Mouse (Mus musculus) liver, adult 2 months (tissue): ENCODE results near the gene Slc13a4. TPM values are rescaled to one million over a fixed set of nuclear protein-coding genes. Genes with fewer than 3 reads are reported as not detected.

Experiments
- DNase-seq: peaks from one replicate; pipeline ENCODE4 v3.0.0-alpha.2; 2011; ENCODE audit warnings: low read depth, low spot score; ENCODE audit errors: extremely low read depth
- H3K27ac ChIP-seq: fragments of 200-500 bp; replicated peaks from 2 replicates; pipeline ENCODE4 v1.5.1; 2012; ENCODE audit warnings: low read depth, mild to moderate bottlenecking, control low read depth, inconsistent platforms, low read length; ENCODE audit not compliant: insufficient read depth
- H3K27me3 ChIP-seq: fragments of 200-500 bp; 2 replicates; pipeline ENCODE4 v1.6.1; 2012; ENCODE audit warnings: mild to moderate bottlenecking, moderate library complexity, low read length, inconsistent platforms; ENCODE audit not compliant: control insufficient read depth, insufficient read depth
- H3K36me3 ChIP-seq: fragments of 200-500 bp; 2 replicates; pipeline ENCODE4 v1.6.1; 2012; ENCODE audit warnings: low read length, inconsistent platforms; ENCODE audit not compliant: control insufficient read depth, insufficient read depth
- H3K4me1 ChIP-seq: fragments of 200-500 bp; 2 replicates; pipeline ENCODE4 v1.6.1; 2011; ENCODE audit warnings: low read length; ENCODE audit not compliant: control insufficient read depth, insufficient read depth
- H3K4me3 ChIP-seq: fragments of 200-500 bp; 2 replicates; pipeline ENCODE4 v1.5.1; 2011; ENCODE audit warnings: low read depth, mild to moderate bottlenecking, control low read depth, low read length, moderate library complexity; ENCODE audit not compliant: insufficient read depth
- H3K79me2 ChIP-seq: fragments of 200-500 bp; 2 replicates; pipeline ENCODE4 v1.6.1; 2012; ENCODE audit warnings: inconsistent platforms, mild to moderate bottlenecking, low read length, moderate library complexity; ENCODE audit not compliant: control insufficient read depth, insufficient read depth
- H3K9ac ChIP-seq: fragments of 200-500 bp; 2 replicates; pipeline ENCODE4 v1.6.1; 2012; ENCODE audit warnings: low read depth, mild to moderate bottlenecking, control low read depth, inconsistent platforms, low read length
- CTCF ChIP-seq: fragments of 200-500 bp; IDR thresholded peaks from 2 replicates; pipeline ENCODE4 v1.5.1; 2011; ENCODE audit warnings: low read depth, low read length, control low read depth
- POLR2A ChIP-seq: fragments of 200-500 bp; IDR thresholded peaks from 2 replicates; pipeline ENCODE4 v1.6.1; 2011; ENCODE audit warnings: low read length, control low read depth; ENCODE audit not compliant: insufficient read depth; ENCODE audit errors: extremely low read depth
- WGBS: fragments of 180-500 bp; shearing (Covaris S2); methylation state at CpG from one replicate; pipeline ENCODE4 v1.1.7; 2018; 5-methylcytosine and 5-hydroxymethylcytosine counted together
- polyA plus RNA-seq: library from polyadenylated mRNA; depleted of rRNA; stranded (reverse); fragments of >200 nt; gene quantifications from 2 replicates; pipeline ENCODE4 v1.2.3, GENCODE M21; 2012; rRNA removed
- total RNA-seq: library from RNA; depleted of rRNA; stranded (reverse); fragments of >200 nt; gene quantifications from 2 replicates; pipeline ENCODE4 v1.2.3, GENCODE M21; 2014; rRNA removed

Slc13a4 gene
- under 0.01 and 0.09 TPM in 2 replicates for total RNA-seq
- polyA plus RNA-seq = 0.06 and 0.10 TPM in 2 replicates

DNA sequence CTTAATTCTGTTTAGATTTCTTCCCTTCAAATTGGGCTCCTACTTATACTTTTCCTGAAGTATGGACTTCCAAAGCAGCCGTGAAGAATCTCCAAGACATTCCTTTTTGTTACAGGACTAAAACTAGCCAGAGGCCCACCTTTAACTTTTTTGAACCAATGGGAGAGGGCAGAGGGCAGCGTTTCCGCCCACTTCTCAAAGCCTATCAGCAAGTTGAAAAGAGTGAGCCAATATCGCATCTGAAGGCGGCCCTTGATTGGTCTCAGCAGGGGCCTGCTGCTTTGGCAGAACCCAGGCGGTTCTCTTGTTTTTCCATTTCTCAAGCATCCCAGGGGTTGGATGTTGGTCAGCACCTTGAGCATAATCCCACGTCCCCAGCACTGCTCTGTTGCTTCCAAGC lies at the start of gene Slc13a4:
Gene Slc13a4, minus strand, starts transcription at position 95 of the 400 bp plus-strand sequence.
- Histone ChIP-seq H3K9ac (no peak within 1 kb of the TSS), H3K27ac (no peak within 1 kb of the TSS), H3K36me3 (no peaks in the 10 kb centered on the region), H3K4me1 (peaks cover 1% of the 10 kb centered on the region; the same call in 1 of the 2 replicates), H3K79me2 (no peaks in the 10 kb centered on the region), H3K27me3 (no peaks in the 10 kb centered on the region), H3K4me3 (no peak within 1 kb of the TSS)
- no peak for DNase-seq
- 75% methylated on average over 7 of the region's 7 CpGs for WGBS
- no peak for TF ChIP-seq POLR2A
- no peak for TF ChIP-seq CTCF

GRCm38 (mm10) chr6:35355320-35355719 lies 47.4 kb upstream of the Slc13a4 start:
- Histone ChIP-seq H3K27me3 (no peaks in the 10 kb centered on the region), H3K27ac (no peak overlapping the region), H3K4me3 (no peak overlapping the region), H3K4me1 (peaks cover 1% of the 10 kb centered on the region; the same call in 1 of the 2 replicates), H3K36me3 (no peaks in the 10 kb centered on the region), H3K79me2 (no peaks in the 10 kb centered on the region), H3K9ac (no peak overlapping the region)
- WGBS = 96% methylated on average over 3 of the region's 3 CpGs
- no peak for DNase-seq
- TF ChIP-seq POLR2A = no peak

GRCm38 (mm10) chr6:35354622-35354998 lies 46.7 kb upstream of the Slc13a4 start:
- no peak for TF ChIP-seq CTCF
- H3K36me3 ChIP-seq = no peaks in the 10 kb centered on the region
- H3K4me3 ChIP-seq = no peak overlapping the region
- H3K27me3 ChIP-seq = no peaks in the 10 kb centered on the region
- H3K9ac ChIP-seq = no peak overlapping the region
- H3K27ac ChIP-seq = no peak overlapping the region
- H3K4me1 ChIP-seq = peaks cover 1% of the 10 kb centered on the region; the same call in 1 of the 2 replicates
- DNase-seq = no peak
- H3K79me2 ChIP-seq = no peaks in the 10 kb centered on the region
- 71% methylated on average over 6 of the region's 6 CpGs for WGBS

GRCm38 (mm10) chr6:35353846-35354621 lies 46.1 kb upstream of the Slc13a4 start:
- H3K9ac ChIP-seq = no peak overlapping the region
- TF ChIP-seq CTCF = no peak
- no peak for TF ChIP-seq POLR2A

DNA sequence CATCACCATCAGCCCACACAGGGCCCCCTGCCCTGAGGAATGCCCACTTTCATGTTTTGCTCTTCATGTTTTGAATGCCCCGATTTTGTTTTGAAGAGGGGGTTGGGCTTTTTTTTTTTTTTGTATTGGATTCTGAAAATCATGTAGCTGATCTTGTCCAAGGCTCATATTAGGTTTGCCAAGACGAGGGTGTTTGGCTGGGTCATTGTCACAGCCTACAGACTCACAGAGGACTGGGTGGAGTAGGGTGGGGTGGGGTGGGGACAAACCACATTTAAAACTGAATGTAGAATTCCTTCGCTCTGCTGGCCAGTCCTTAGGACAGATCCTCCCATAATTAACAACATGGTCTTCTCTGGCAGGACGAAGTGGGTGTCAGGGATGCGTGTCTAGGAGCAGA lies 45.5 kb upstream of the Slc13a4 start:
- no peaks in the 10 kb centered on the region for H3K27me3 ChIP-seq
- H3K27ac ChIP-seq = no peak overlapping the region
- no peaks in the 10 kb centered on the region for H3K36me3 ChIP-seq
- TF ChIP-seq POLR2A = no peak
- no peak for TF ChIP-seq CTCF
- 79% methylated on average over 5 of the region's 5 CpGs for WGBS
- H3K4me1 ChIP-seq = peaks cover 1% of the 10 kb centered on the region; the same call in 1 of the 2 replicates
- H3K4me3 ChIP-seq = no peak overlapping the region
- no peaks in the 10 kb centered on the region for H3K79me2 ChIP-seq
- DNase-seq = no peak
- H3K9ac ChIP-seq = no peak overlapping the region

More at GRCm38 (mm10) chr6:35353846-35354621, 46.1 kb upstream of the Slc13a4 start:
- Histone ChIP-seq H3K4me1 (peaks cover 1% of the 10 kb centered on the region; the same call in 1 of the 2 replicates), H3K36me3 (no peaks in the 10 kb centered on the region), H3K79me2 (no peaks in the 10 kb centered on the region), H3K27ac (no peak overlapping the region; the same call in 1 of the 2 replicates), H3K27me3 (no peaks in the 10 kb centered on the region), H3K4me3 (no peak overlapping the region)
- DNase-seq = no peak
- 51% methylated on average over 18 of the region's 18 CpGs for WGBS

- TF ChIP-seq POLR2A (no peak), CTCF (no peak)
- Histone ChIP-seq H3K9ac (no peak overlapping the region), H3K27me3 (no peaks in the 10 kb centered on the region), H3K27ac (no peak overlapping the region), H3K36me3 (no peaks in the 10 kb centered on the region), H3K79me2 (no peaks in the 10 kb centered on the region), H3K4me3 (no peak overlapping the region), H3K4me1 (peaks cover 1% of the 10 kb centered on the region; the same call in 1 of the 2 replicates)
- 85% methylated on average over 8 of the region's 8 CpGs for WGBS
- no peak for DNase-seq
Measured at GRCm38 (mm10) chr6:35352867-35353266, 44.9 kb upstream of the Slc13a4 start.
